Mouse (Mus musculus): Measurements from ENCODE around the gene Gm20479.
A peak's percentile ranks its signal among the peaks of the same experiment; 100 is the strongest.

- TF ChIP-seq MYOD1 (IDR thresholded peaks at IDR 0.05; ENCODE audit: control insufficient read depth in 1 of 3, insufficient read length in 2 of 3, low read depth in 2 of 3) (peak in 1 of 3 experiments; percentile 16), POLR2A (IDR thresholded peaks at IDR 0.05; ENCODE audit: insufficient read length, low read depth) (peak; percentile 79), USF1 (IDR thresholded peaks at IDR 0.05; ENCODE audit: low read depth) (no peak), MYOG (IDR thresholded peaks at IDR 0.05; ENCODE audit: control insufficient read depth in 1 of 3, insufficient read depth in 1 of 3, insufficient read length in 2 of 3, low read depth in 2 of 3) (peak in 1 of 3 experiments; percentile 14), MAX (IDR thresholded peaks at IDR 0.05; ENCODE audit: low read depth) (no peak), REST (IDR thresholded peaks at IDR 0.05; ENCODE audit: insufficient read depth, insufficient read length) (no peak), TCF12 (IDR thresholded peaks at IDR 0.05; ENCODE audit: insufficient read depth, poor library complexity, severe bottlenecking) (no peak)
These were observed 24.6 kb downstream of the Gm20479 start for GRCm38 (mm10) chr7:27332353-27333199.

All from myocyte (in vitro differentiated cells).